Mouse (Mus musculus): ENCODE data around the gene Vmn1r21. TPM values are rescaled to one million over a fixed set of nuclear protein-coding genes. Genes with fewer than 3 reads are reported as not detected.
"Not testable (repeated sequence)": the region's sequence is repeated elsewhere in the genome, so short reads cannot be mapped to it uniquely, and the experiment has no call there.

The Vmn1r21 gene
- polyA plus RNA-seq (2014; fragmentation: Nextera tagmentation; extraction: Ambion mirVana), result 0.14 TPM in 1 of 2 replicates, not detected in the other

- Histone ChIP-seq H3K27ac (ENCODE audit: low read length) (no peak within 1 kb of the TSS), H3K9me3 (ENCODE audit: control insufficient read depth, low read depth, low read length) (no peaks in the 10 kb centered on the region), H3K9ac (replicated peaks; ENCODE audit: low read depth, low read length) (no peak within 1 kb of the TSS), H3K4me2 (replicated peaks; ENCODE audit: low read depth, low read length) (no peak within 1 kb of the TSS), H3K4me1 (ENCODE audit: control insufficient read depth, insufficient read depth, low read length) (no peaks in the 10 kb centered on the region), H3K4me3 (ENCODE audit: low read depth, low read length) (no peak within 1 kb of the TSS), H3K27me3 (ENCODE audit: control insufficient read depth, insufficient read depth, low read length) (no peaks in the 10 kb centered on the region), H3K36me3 (ENCODE audit: control insufficient read depth, insufficient read depth, low read length) (no peaks in the 10 kb centered on the region)
- no peak for ATAC-seq (ENCODE audit: insufficient number of reproducible peaks, insufficient read depth, low FRiP score, low read depth)
- 52% methylated on average over 1 of the region's 1 CpGs for WGBS
Measured at GRCm38 (mm10) chr6:57850286-57850685, at the start of gene Vmn1r21. Gene Vmn1r21, minus strand, starts transcription at chr6:57850343.

GRCm38 (mm10) chr6:57859043-57860042, 9.2 kb upstream of the Vmn1r21 start:
- peak; percentile 79; the same call in 1 of the 2 replicates for ATAC-seq (ENCODE audit: insufficient number of reproducible peaks, insufficient read depth, low FRiP score, low read depth)

GRCm38 (mm10) chr6:57851177-57851576, 1.0 kb upstream of the Vmn1r21 start:
- not testable (repeated sequence) for H3K9ac ChIP-seq (replicated peaks; ENCODE audit: low read depth, low read length); H3K36me3 ChIP-seq (ENCODE audit: control insufficient read depth, insufficient read depth, low read length); H3K9me3 ChIP-seq (ENCODE audit: control insufficient read depth, low read depth, low read length); H3K27me3 ChIP-seq (ENCODE audit: control insufficient read depth, insufficient read depth, low read length); H3K27ac ChIP-seq (ENCODE audit: low read length); ATAC-seq (ENCODE audit: insufficient number of reproducible peaks, insufficient read depth, low FRiP score, low read depth); H3K4me1 ChIP-seq (ENCODE audit: control insufficient read depth, insufficient read depth, low read length); H3K4me3 ChIP-seq (ENCODE audit: low read depth, low read length); H3K4me2 ChIP-seq (replicated peaks; ENCODE audit: low read depth, low read length)
- 89% methylated on average over 5 of the region's 5 CpGs for WGBS

More at GRCm38 (mm10) chr6:57859043-57860042, 9.2 kb upstream of the Vmn1r21 start:
- WGBS, result 46% methylated on average over 6 of the region's 6 CpGs
- Histone ChIP-seq H3K4me2 (replicated peaks; ENCODE audit: low read depth, low read length) (no peak overlapping the region; the same call in 1 of the 2 replicates), H3K4me3 (ENCODE audit: low read depth, low read length) (no peak overlapping the region), H3K9ac (replicated peaks; ENCODE audit: low read depth, low read length) (no peak overlapping the region), H3K36me3 (ENCODE audit: control insufficient read depth, insufficient read depth, low read length) (no peaks in the 10 kb centered on the region), H3K4me1 (ENCODE audit: control insufficient read depth, insufficient read depth, low read length) (no peaks in the 10 kb centered on the region), H3K27me3 (ENCODE audit: control insufficient read depth, insufficient read depth, low read length) (no peaks in the 10 kb centered on the region), H3K9me3 (ENCODE audit: control insufficient read depth, low read depth, low read length) (no peaks in the 10 kb centered on the region), H3K27ac (ENCODE audit: low read length) (no peak overlapping the region)

- H3K36me3 ChIP-seq (ENCODE audit: control insufficient read depth, insufficient read depth, low read length), result no peaks in the 10 kb centered on the region
- H3K4me2 ChIP-seq (replicated peaks; ENCODE audit: low read depth, low read length), result no peak overlapping the region
- no peak overlapping the region for H3K4me3 ChIP-seq (ENCODE audit: low read depth, low read length)
- no peak overlapping the region for H3K9ac ChIP-seq (replicated peaks; ENCODE audit: low read depth, low read length)
- WGBS, result 59% methylated on average over 2 of the region's 2 CpGs
- no peaks in the 10 kb centered on the region for H3K4me1 ChIP-seq (ENCODE audit: control insufficient read depth, insufficient read depth, low read length)
- no peaks in the 10 kb centered on the region for H3K27me3 ChIP-seq (ENCODE audit: control insufficient read depth, insufficient read depth, low read length)
- no peak overlapping the region for H3K27ac ChIP-seq (ENCODE audit: low read length)
- H3K9me3 ChIP-seq (ENCODE audit: control insufficient read depth, low read depth, low read length), result no peaks in the 10 kb centered on the region
- ATAC-seq (ENCODE audit: insufficient number of reproducible peaks, insufficient read depth, low FRiP score, low read depth), result no peak
Measured at GRCm38 (mm10) chr6:57839693-57840408, 10.3 kb downstream of the Vmn1r21 start.

GRCm38 (mm10) chr6:57825259-57825715, 24.9 kb downstream of the Vmn1r21 start:
- WGBS, result 4% methylated on average over 5 of the region's 5 CpGs
- peak overlapping the region; percentile 92 for H3K9ac ChIP-seq (replicated peaks; ENCODE audit: low read depth, low read length)
- peak overlapping the region; percentile 73 for H3K4me2 ChIP-seq (replicated peaks; ENCODE audit: low read depth, low read length)

GRCm38 (mm10) chr6:57824422-57825258, 25.5 kb downstream of the Vmn1r21 start, which contains the start of gene Vopp1:
Gene Vopp1, minus strand, starts transcription at chr6:57825159.
- H3K9me3 ChIP-seq (ENCODE audit: control insufficient read depth, low read depth, low read length), result no peaks in the 10 kb centered on the region
- peaks cover 3% of the 10 kb centered on the region; the same call in 1 of the 2 replicates for H3K4me1 ChIP-seq (ENCODE audit: control insufficient read depth, insufficient read depth, low read length)
- no peaks in the 10 kb centered on the region for H3K27me3 ChIP-seq (ENCODE audit: control insufficient read depth, insufficient read depth, low read length)
- peak within 1 kb of the TSS; percentile 92 for H3K9ac ChIP-seq (replicated peaks; ENCODE audit: low read depth, low read length)
- peak within 1 kb of the TSS; percentile 73 for H3K4me2 ChIP-seq (replicated peaks; ENCODE audit: low read depth, low read length)
- no peaks in the 10 kb centered on the region for H3K36me3 ChIP-seq (ENCODE audit: control insufficient read depth, insufficient read depth, low read length)
- under 1% methylated on average over 83 of the region's 87 CpGs for WGBS
- H3K27ac ChIP-seq (ENCODE audit: low read length), result peak within 1 kb of the TSS; percentile 96
- peak; percentile 85 for ATAC-seq (ENCODE audit: insufficient number of reproducible peaks, insufficient read depth, low FRiP score, low read depth)
- H3K4me3 ChIP-seq (ENCODE audit: low read depth, low read length), result peak within 1 kb of the TSS; percentile 89

More at GRCm38 (mm10) chr6:57825259-57825715, 24.9 kb downstream of the Vmn1r21 start:
- Histone ChIP-seq H3K27ac (ENCODE audit: low read length) (peak overlapping the region; percentile 96), H3K4me1 (ENCODE audit: control insufficient read depth, insufficient read depth, low read length) (peaks cover 3% of the 10 kb centered on the region; the same call in 1 of the 2 replicates), H3K9me3 (ENCODE audit: control insufficient read depth, low read depth, low read length) (no peaks in the 10 kb centered on the region), H3K27me3 (ENCODE audit: control insufficient read depth, insufficient read depth, low read length) (no peaks in the 10 kb centered on the region), H3K36me3 (ENCODE audit: control insufficient read depth, insufficient read depth, low read length) (no peaks in the 10 kb centered on the region), H3K4me3 (ENCODE audit: low read depth, low read length) (peak overlapping the region; percentile 89)
- peak; percentile 17 for ATAC-seq (ENCODE audit: insufficient number of reproducible peaks, insufficient read depth, low FRiP score, low read depth)

- Histone ChIP-seq H3K9me3 (ENCODE audit: control insufficient read depth, low read depth, low read length) (no peaks in the 10 kb centered on the region), H3K9ac (replicated peaks; ENCODE audit: low read depth, low read length) (no peak overlapping the region), H3K27me3 (ENCODE audit: control insufficient read depth, insufficient read depth, low read length) (no peaks in the 10 kb centered on the region), H3K27ac (ENCODE audit: low read length) (no peak overlapping the region), H3K4me1 (ENCODE audit: control insufficient read depth, insufficient read depth, low read length) (peaks cover 3% of the 10 kb centered on the region; the same call in 1 of the 2 replicates), H3K4me2 (replicated peaks; ENCODE audit: low read depth, low read length) (peak overlapping the region; percentile 73), H3K36me3 (ENCODE audit: control insufficient read depth, insufficient read depth, low read length) (no peaks in the 10 kb centered on the region), H3K4me3 (ENCODE audit: low read depth, low read length) (peak overlapping the region; percentile 22; the same call in 1 of the 2 replicates)
- ATAC-seq (ENCODE audit: insufficient number of reproducible peaks, insufficient read depth, low FRiP score, low read depth), result no peak
- WGBS, result 24% methylated on average over 3 of the region's 3 CpGs
Measured at GRCm38 (mm10) chr6:57823461-57823860, 26.7 kb downstream of the Vmn1r21 start.
